Mouse (Mus musculus): Measurements from ENCODE around the gene Elf3.
"Not testable (repeated sequence)": the region's sequence is repeated elsewhere in the genome, so short reads cannot be mapped to it uniquely, and the experiment has no call there.

Gene Elf3

GRCm38 (mm10) chr1:135258380-135259127 is at the start of gene Elf3:
Gene Elf3 (minus strand): TSS chr1:135258568.
- no peak for DNase-seq (ENCODE audit: low spot score in 2 of 2)

- DNase-seq (ENCODE audit: low spot score in 2 of 2) = no peak
These were observed 32.5 kb upstream of the Elf3 start for GRCm38 (mm10) chr1:135290908-135291307.

GRCm38 (mm10) chr1:135286311-135286710 is 27.9 kb upstream of the Elf3 start:
- no peak for DNase-seq (ENCODE audit: low spot score in 2 of 2)

GRCm38 (mm10) chr1:135283826-135284291 is 25.5 kb upstream of the Elf3 start, which contains the start of gene Rnpep:
Gene Rnpep (minus strand): TSS chr1:135284084.
- DNase-seq (ENCODE audit: low spot score in 2 of 2) = peak; percentile 43 to 73

- peak in 1 of 2 experiments; percentile 20 for DNase-seq (ENCODE audit: low spot score in 2 of 2)
These were observed 25.0 kb upstream of the Elf3 start for GRCm38 (mm10) chr1:135283287-135283825.

GRCm38 (mm10) chr1:135282536-135283286 is 24.3 kb upstream of the Elf3 start:
- DNase-seq (ENCODE audit: low spot score in 2 of 2) = no peak

GRCm38 (mm10) chr1:135281841-135282240 is 23.5 kb upstream of the Elf3 start:
- DNase-seq (ENCODE audit: low spot score in 2 of 2) = no peak

- DNase-seq (ENCODE audit: low spot score in 2 of 2) = peak in 1 of 2 experiments; percentile 66
These were observed 22.3 kb upstream of the Elf3 start for GRCm38 (mm10) chr1:135280646-135281045.

GRCm38 (mm10) chr1:135271371-135271770 is 13.0 kb upstream of the Elf3 start:
- no peak for DNase-seq (ENCODE audit: low spot score in 2 of 2)

- no peak for DNase-seq (ENCODE audit: low spot score in 2 of 2)
These were observed 9.5 kb upstream of the Elf3 start for GRCm38 (mm10) chr1:135267663-135268446.

GRCm38 (mm10) chr1:135265834-135266233 is 7.5 kb upstream of the Elf3 start:
- DNase-seq (ENCODE audit: low spot score in 2 of 2) = no peak

- no peak for DNase-seq (ENCODE audit: low spot score in 2 of 2)
These were observed 4.9 kb upstream of the Elf3 start for GRCm38 (mm10) chr1:135263316-135263715.

GRCm38 (mm10) chr1:135262329-135262728 is 4.0 kb upstream of the Elf3 start:
- DNase-seq (ENCODE audit: low spot score in 2 of 2) = no peak

- DNase-seq (ENCODE audit: low spot score in 2 of 2) = no peak
These were observed 2.6 kb upstream of the Elf3 start for GRCm38 (mm10) chr1:135260931-135261330.

- peak; percentile 38 to 68 for DNase-seq (ENCODE audit: low spot score in 2 of 2)
These were observed 714 bp upstream of the Elf3 start for GRCm38 (mm10) chr1:135259128-135259436.

GRCm38 (mm10) chr1:135256299-135256698 is 2.1 kb downstream of the Elf3 start:
- DNase-seq (ENCODE audit: low spot score in 2 of 2) = no peak

GRCm38 (mm10) chr1:135252854-135253253 is 5.5 kb downstream of the Elf3 start:
- no peak for DNase-seq (ENCODE audit: low spot score in 2 of 2)

- DNase-seq (ENCODE audit: low spot score in 2 of 2) = no peak
These were observed 7.0 kb downstream of the Elf3 start for GRCm38 (mm10) chr1:135251405-135251804.

- no peak for DNase-seq (ENCODE audit: low spot score in 2 of 2)
These were observed 7.7 kb downstream of the Elf3 start for GRCm38 (mm10) chr1:135250706-135251105.

- DNase-seq (ENCODE audit: low spot score in 2 of 2) = peak; percentile 44 to 51
These were observed 9.9 kb downstream of the Elf3 start for GRCm38 (mm10) chr1:135248434-135248850.

GRCm38 (mm10) chr1:135244014-135244413 is 14.4 kb downstream of the Elf3 start:
- no peak for DNase-seq (ENCODE audit: low spot score in 2 of 2)

GRCm38 (mm10) chr1:135240206-135240605 is 18.2 kb downstream of the Elf3 start:
- DNase-seq (ENCODE audit: low spot score in 2 of 2) = not testable (repeated sequence)

All from frontal cortex, postnatal 10 days (tissue).